Mouse (Mus musculus) ES-Bruce4 (cell line): ENCODE results near the gene Htr3b.

Experiments used
- CTCF ChIP-seq: IDR thresholded peaks from one replicate; pipeline ENCODE4 v1.8.1; 2011; ENCODE audit warnings: low read depth, low read length
- POLR2A ChIP-seq: IDR thresholded peaks from one replicate; pipeline ENCODE4 v1.8.1; 2011; ENCODE audit warnings: low read length; ENCODE audit not compliant: insufficient read depth

DNA sequence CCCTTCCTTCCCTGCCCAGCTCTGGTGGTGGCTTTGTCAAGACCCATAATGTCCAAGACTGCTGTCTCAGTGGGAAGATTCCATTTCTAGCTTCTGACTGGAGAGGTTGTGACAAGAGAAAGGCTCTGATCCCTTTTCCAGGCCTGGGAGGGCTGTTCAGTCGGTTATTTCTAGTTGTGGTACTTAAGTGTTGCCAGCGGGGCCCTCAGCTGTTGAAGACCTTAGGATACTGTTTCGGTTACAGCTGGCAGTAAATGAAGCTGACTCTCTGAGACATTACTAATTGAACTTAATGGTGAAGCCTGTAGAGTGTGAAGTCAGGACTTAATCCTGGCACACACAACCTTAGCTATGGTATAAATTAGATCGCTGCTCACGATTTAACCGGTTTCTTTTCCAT lies 34.5 kb upstream of the Htr3b start:
- no peak for TF ChIP-seq POLR2A
- no peak for TF ChIP-seq CTCF
